ENCODE assay signal across 1 mouse cellular context in the genomic region with DNA sequence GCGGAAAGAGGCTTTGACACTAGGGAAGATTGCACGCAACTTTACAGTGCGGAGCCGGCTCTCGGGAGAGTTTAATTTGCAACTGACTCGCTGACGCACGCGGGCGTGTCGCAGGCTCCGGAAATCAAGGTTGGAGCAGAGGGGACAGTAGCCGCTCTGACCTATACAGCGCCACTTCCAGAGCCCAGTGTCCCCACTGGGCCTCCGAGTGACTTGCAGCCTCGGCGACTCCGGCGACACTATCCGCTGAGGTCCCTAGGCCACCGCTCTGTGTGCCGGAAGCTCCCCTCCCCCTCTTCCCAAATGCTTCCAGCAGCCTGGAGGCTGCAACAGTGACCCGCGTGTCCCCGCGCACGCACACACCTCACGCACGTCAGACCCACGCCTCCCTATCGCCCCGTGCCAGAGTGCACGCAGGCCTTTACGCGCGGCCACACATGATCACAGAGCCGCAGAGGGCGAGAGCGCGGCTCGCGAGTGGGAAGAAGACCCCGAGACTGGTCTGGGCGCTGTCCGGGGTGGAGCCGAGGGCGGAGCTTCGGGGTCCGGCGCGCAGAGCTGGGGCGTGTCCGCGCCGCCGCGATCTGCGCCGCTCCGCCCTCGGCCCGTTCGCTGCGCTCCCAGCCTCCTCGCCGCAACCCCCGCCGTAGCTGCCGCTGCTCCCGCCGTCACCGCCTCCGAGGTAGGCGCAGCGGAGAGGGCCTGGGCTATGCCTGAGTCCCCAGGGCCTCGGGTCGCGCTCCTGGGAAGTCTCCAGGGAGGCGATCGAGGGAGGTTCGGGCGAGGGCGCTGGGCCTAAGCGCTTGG.
TF ChIP-seq lines count a peak whose summit lies in the region.

A gene (plus strand): TSS at position 390 of the 807 bp plus-strand sequence.

TF ChIP-seq in MEL, 35 proteins besides CTCF, POLR2A, EP300 and RAD21 (continued from another document):
- TF ChIP-seq SMC3 (IDR thresholded peaks at IDR 0.05; ENCODE audit: low read depth, low read length), result 0 out of 2 replicates have a peak, but pooled peaks have one; percentile 12
- TF ChIP-seq GABPA (IDR thresholded peaks at IDR 0.05; ENCODE audit: low read depth, low read length), result no peak
- no peak for TF ChIP-seq CHD1 (IDR thresholded peaks at IDR 0.05; ENCODE audit: low read depth, low read length)
TF ChIP-seq in MEL: peak in this region for 20.
